Mouse (Mus musculus): ENCODE measurements around the gene Bag5.

- TF ChIP-seq POLR2A (IDR thresholded peaks at IDR 0.05; ENCODE audit: low read depth, low read length) (no peak), CTCF (IDR thresholded peaks at IDR 0.05; ENCODE audit: extremely low read depth, insufficient read depth, insufficient read length, insufficient replicate concordance) (no peak)
Measured at GRCm38 (mm10) chr12:111671431-111671902, 41.6 kb downstream of the Bag5 start.

Measured in spleen, adult 2 months (tissue).